Mouse (Mus musculus) heart, adult 2 months (tissue): ENCODE data around the gene Stat1. TPM values are rescaled to one million over a fixed set of nuclear protein-coding genes. Genes with fewer than 3 reads are reported as not detected.
A peak's percentile ranks its signal among the peaks of the same experiment; 100 is the strongest.

ENCODE experiments used
- DNase-seq, 2 experiments: peaks; one replicate each; pipeline ENCODE4 v3.0.0; 2021
- H3K27ac ChIP-seq: fragments of 200-600 bp; 2 replicates; pipeline ENCODE4 v1.8.1; 2022
- H3K27me3 ChIP-seq: fragments of 200-500 bp; 2 replicates; pipeline ENCODE4 v1.6.1; 2012; ENCODE audit warnings: mild to moderate bottlenecking, low read length, inconsistent platforms, mixed read lengths; ENCODE audit not compliant: control insufficient read depth, insufficient read depth
- H3K36me3 ChIP-seq: fragments of 200-500 bp; 2 replicates; pipeline ENCODE4 v1.6.1; 2012; ENCODE audit warnings: low read length, inconsistent platforms; ENCODE audit not compliant: control insufficient read depth, insufficient read depth
- H3K4me1 ChIP-seq: fragments of 200-500 bp; 2 replicates; pipeline ENCODE4 v1.6.1; 2011; ENCODE audit warnings: low read length; ENCODE audit not compliant: control insufficient read depth, insufficient read depth
- H3K4me3 ChIP-seq: fragments of 200-600 bp; 2 replicates; pipeline ENCODE4 v1.8.1; 2022
- H3K79me2 ChIP-seq: fragments of 200-500 bp; replicated peaks from 2 replicates; pipeline ENCODE4 v1.6.1; 2012; ENCODE audit warnings: mild to moderate bottlenecking, inconsistent platforms, low read length, moderate library complexity, mixed read lengths; ENCODE audit not compliant: control insufficient read depth, insufficient read depth
- H3K9ac ChIP-seq: fragments of 200-500 bp; 2 replicates; pipeline ENCODE4 v1.6.1; 2012; ENCODE audit warnings: low read depth, mild to moderate bottlenecking, control low read depth, inconsistent platforms, low read length, mixed read lengths
- CTCF ChIP-seq: fragments of 200-600 bp; IDR thresholded peaks from 2 replicates; pipeline ENCODE4 v1.8.1; 2022; ENCODE audit warnings: antibody characterized with exemption, mild to moderate bottlenecking, moderate library complexity
- EP300 ChIP-seq: fragments of 200-500 bp; IDR thresholded peaks from 2 replicates; pipeline ENCODE4 v1.6.1; 2011; ENCODE audit warnings: low read depth, low read length, control low read depth; ENCODE audit not compliant: insufficient read depth
- POLR2A ChIP-seq: fragments of 200-500 bp; IDR thresholded peaks from 2 replicates; pipeline ENCODE4 v1.6.1; 2011; ENCODE audit warnings: mild to moderate bottlenecking, low read depth, low read length, control low read depth; ENCODE audit not compliant: insufficient read depth
- WGBS: fragments of 180-500 bp; shearing (Covaris S2); methylation state at CpG from one replicate; pipeline ENCODE4 v1.1.7; 2018; 5-methylcytosine and 5-hydroxymethylcytosine counted together
- intact Hi-C: fragments of 180-260 bp; cut with DNase I; formaldehyde crosslinking; loops from one replicate; pipeline ENCODE4 v1.15.1; 2025
- long read RNA-seq: library from polyadenylated mRNA; stranded (forward); transcript quantifications from one replicate; pipeline ENCODE4 v2.0.0, GENCODE M21; 2021
- polyA plus RNA-seq: library from polyadenylated mRNA; depleted of rRNA; stranded (reverse); fragments of >200 nt; gene quantifications from 2 replicates; pipeline ENCODE4 v1.2.3, GENCODE M21; 2012; rRNA removed
- total RNA-seq, 2 experiments: library from RNA; stranded (reverse); gene quantifications; 2 replicates each; pipeline ENCODE4 v1.2.3; 2021

The Stat1 gene
- total RNA-seq (10 to 100 TPM; 27.7 to 30.6 TPM), polyA plus RNA-seq (24.1 and 29.8 TPM in 2 replicates)
- long read RNA-seq, full-length matches to known transcripts: 23 of 31 reads
- long read RNA-seq, partial matches to known transcripts: 1 of 31 reads
- long read RNA-seq, other reads (novel, unspliced or antisense): 7 of 31 reads

DNA sequence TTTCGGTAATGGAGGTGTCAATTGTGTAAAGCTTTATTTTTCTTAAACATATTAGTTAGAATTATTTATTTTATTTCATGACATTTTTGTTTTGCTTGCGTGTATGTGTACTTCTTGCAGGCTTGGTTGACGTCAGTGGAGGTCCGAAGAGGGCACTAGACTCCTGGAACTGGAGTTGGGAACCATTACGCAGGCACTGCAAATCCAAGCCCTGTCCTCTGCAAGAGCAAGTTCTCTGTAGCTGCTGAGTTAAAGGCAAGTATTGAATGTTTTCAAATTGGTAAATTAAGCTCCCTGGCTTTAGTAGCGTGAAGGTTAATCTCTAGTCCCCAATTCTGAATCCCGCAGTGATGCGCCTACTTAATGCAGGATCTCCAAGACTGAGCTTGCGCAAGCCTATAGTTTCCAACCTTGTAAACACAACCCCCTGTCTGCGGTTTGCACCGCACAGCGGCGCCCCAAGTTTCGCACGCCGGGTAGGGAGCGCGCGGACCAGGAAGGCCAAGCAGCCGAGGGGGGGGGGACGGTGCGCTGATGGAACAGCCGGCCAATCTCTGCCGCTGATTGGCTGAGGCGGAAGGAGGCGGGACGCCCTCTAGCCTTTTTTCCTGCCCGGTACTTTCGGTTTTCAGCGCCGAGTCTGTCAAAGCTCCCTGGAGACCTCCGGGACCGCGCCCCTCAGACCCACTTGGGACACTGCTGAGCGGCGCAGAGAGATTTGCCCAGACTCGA is at the start of gene Stat1:
Stat1 (plus strand) TSS at position 581 of the 732 bp plus-strand sequence.
- Histone ChIP-seq H3K79me2 (no peaks in the 10 kb centered on the region), H3K4me1 (peaks cover 5% of the 10 kb centered on the region), H3K36me3 (peaks cover 4% of the 10 kb centered on the region), H3K9ac (peak within 1 kb of the TSS; percentile 82), H3K27ac (peak within 1 kb of the TSS; percentile 98), H3K27me3 (no peaks in the 10 kb centered on the region), H3K4me3 (peak within 1 kb of the TSS; percentile 86)
- WGBS: 2% methylated on average over 37 of the region's 37 CpGs
- peak; percentile 88 to 90 for DNase-seq
- intact Hi-C loops: loop anchor here (10.0 kb wide), 1 partner anchor 644 kb away; the partner anchor contains the start of gene Nabp1
- TF ChIP-seq POLR2A: peak; percentile 85
- TF ChIP-seq EP300: 0 out of 2 replicates have a peak, but pooled peaks have one; percentile 69
- TF ChIP-seq CTCF: peak; percentile 44

DNA sequence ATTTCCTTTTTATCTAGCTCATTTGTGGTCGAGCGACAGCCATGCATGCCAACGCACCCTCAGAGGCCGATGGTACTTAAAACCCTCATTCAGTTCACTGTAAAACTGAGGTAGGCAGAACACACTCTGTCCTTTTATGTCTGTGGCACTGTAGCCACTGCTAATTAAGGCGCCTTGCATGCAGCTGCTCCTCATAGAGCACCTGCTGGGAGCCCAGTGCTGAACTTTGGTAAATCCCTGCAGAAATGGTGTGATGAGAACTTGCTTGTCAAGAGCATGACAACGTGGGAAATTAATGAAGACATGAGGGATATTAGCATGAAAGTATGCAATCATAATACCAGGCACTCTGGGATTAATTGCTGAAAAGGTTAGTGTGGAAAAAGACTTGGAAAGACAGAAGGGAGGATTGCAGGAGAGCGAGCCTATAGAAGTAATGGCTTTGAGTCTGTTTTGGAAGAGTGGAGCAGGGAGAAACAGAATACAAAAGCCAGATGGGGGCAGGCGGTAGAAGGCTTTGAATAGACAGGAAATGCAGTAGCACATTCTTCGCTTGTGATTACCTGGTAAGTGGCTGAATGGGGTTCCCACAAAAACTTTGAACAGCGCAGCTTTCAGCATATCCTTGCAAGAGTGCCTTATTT is 39.4 kb upstream of the Stat1 start:
- Histone ChIP-seq H3K9ac (no peak overlapping the region), H3K4me1 (no peaks in the 10 kb centered on the region), H3K27me3 (no peaks in the 10 kb centered on the region), H3K27ac (no peak overlapping the region), H3K36me3 (no peaks in the 10 kb centered on the region), H3K79me2 (no peaks in the 10 kb centered on the region), H3K4me3 (no peak overlapping the region)
- intact Hi-C loops: no loop called here
- 39% methylated on average over 10 of the region's 10 CpGs for WGBS
- TF ChIP-seq POLR2A (no peak), EP300 (no peak), CTCF (no peak)
- DNase-seq: no peak

DNA sequence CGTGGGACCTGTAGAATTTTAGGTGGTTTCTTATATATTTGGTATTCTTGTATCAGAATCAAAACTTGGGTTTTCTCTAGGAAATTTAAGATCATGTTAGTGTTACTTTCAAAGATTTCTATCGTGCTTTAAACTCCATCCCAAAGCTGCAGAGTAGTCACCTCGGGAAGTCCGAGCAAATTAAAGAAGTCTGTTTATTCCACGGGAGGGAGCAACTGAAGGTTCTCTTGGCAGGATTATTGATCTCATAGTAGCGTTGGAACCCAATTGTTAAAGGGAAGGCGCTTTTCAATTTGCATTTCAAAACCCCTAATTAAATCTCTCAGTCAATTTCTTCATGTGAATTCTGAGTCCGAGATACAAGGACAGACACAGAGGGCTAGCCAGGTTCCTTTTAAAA is 38.9 kb upstream of the Stat1 start:
- H3K79me2 ChIP-seq: no peaks in the 10 kb centered on the region
- H3K4me1 ChIP-seq: no peaks in the 10 kb centered on the region
- no peak overlapping the region for H3K9ac ChIP-seq
- H3K27ac ChIP-seq: no peak overlapping the region
- intact Hi-C loops: no loop called here
- no peak overlapping the region for H3K4me3 ChIP-seq
- H3K36me3 ChIP-seq: no peaks in the 10 kb centered on the region
- TF ChIP-seq POLR2A (no peak), EP300 (no peak), CTCF (no peak)
- no peaks in the 10 kb centered on the region for H3K27me3 ChIP-seq
- no peak for DNase-seq
- WGBS: 54% methylated on average over 8 of the region's 8 CpGs

DNA sequence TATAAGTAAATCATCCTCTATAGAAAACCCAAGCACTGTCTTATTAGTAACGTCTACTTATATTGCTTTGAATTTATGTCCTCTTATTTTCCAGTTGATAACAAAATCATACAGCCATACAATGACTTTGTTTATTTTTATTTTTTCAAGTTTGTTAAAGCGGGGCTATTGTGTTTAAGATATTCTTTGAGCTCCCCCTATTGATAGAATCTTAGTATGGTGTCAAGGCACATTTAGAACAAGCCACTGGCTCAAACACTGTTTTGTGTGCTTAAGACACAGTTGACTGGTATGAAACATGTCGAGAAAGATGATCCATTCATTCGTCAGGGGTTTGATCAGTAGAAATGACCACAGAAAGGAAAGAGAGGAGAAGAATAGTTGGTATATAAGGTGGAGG is 33.0 kb upstream of the Stat1 start:
- 21% methylated on average over 4 of the region's 4 CpGs for WGBS

DNA sequence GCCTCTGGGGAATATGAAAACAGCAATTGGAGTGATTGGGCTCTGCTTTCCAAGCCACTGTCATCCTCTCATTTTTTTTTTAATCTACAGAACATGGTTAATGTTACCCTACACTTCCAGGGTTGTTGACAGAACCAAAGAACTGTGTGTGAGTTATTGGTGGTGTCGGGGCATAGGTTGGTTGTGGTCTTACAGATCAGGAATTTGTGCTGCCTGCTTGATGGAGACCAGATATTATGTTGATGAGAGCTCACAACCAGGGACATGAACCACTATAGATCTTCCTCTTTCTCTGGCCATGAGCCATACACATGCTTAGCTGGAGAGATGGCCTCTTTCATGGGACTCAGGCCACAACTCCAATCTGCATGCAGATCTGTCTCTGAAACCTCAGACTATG is 32.1 kb upstream of the Stat1 start:
- Histone ChIP-seq H3K27ac (no peak overlapping the region), H3K4me3 (no peak overlapping the region), H3K27me3 (no peaks in the 10 kb centered on the region), H3K36me3 (no peaks in the 10 kb centered on the region), H3K9ac (no peak overlapping the region), H3K79me2 (no peaks in the 10 kb centered on the region), H3K4me1 (no peaks in the 10 kb centered on the region)
- intact Hi-C loops: no loop called here
- 67% methylated on average over 1 of the region's 1 CpGs for WGBS
- no peak for DNase-seq
- TF ChIP-seq EP300 (no peak), POLR2A (no peak), CTCF (no peak)

More for the DNA sequence above, 33.0 kb upstream of the Stat1 start:
- Histone ChIP-seq H3K9ac (no peak overlapping the region), H3K27ac (no peak overlapping the region), H3K4me1 (no peaks in the 10 kb centered on the region), H3K4me3 (no peak overlapping the region), H3K79me2 (no peaks in the 10 kb centered on the region), H3K27me3 (no peaks in the 10 kb centered on the region), H3K36me3 (no peaks in the 10 kb centered on the region)
- intact Hi-C loops: no loop called here
- TF ChIP-seq EP300 (no peak), CTCF (peak; percentile 63)
- no peak for DNase-seq

DNA sequence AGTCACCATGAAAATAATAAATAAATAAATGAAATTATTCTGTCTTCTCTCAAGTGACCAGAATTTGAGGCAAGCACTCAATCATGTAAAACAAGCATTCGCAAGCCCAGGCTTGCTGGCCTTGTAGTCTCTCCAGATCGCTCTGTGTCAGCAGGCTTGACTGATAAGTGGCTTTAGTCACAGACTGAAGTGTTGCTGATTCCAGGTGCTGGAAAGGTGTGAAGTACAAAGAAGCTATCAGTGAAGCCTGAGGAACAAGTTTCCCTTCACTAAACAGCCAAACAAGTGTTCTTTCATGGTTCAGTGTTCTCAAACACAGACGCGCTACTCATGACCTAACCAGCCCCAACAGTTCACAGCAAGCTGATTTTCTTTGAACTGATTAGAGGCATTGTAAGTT is 30.6 kb upstream of the Stat1 start:
- Histone ChIP-seq H3K79me2 (no peaks in the 10 kb centered on the region), H3K9ac (no peak overlapping the region), H3K27me3 (no peaks in the 10 kb centered on the region), H3K4me1 (no peaks in the 10 kb centered on the region), H3K36me3 (no peaks in the 10 kb centered on the region), H3K4me3 (no peak overlapping the region), H3K27ac (no peak overlapping the region)
- DNase-seq: no peak
- 75% methylated on average over 4 of the region's 4 CpGs for WGBS
- TF ChIP-seq CTCF (no peak), POLR2A (no peak), EP300 (no peak)
- intact Hi-C loops: no loop called here
